Mouse (Mus musculus) left cerebral cortex, adult 18-20 months (tissue): ENCODE data around the gene Fbxo27. TPM values are rescaled to one million over a fixed set of nuclear protein-coding genes. Genes with fewer than 3 reads are reported as not detected.

Experiments
- DNase-seq, 2 experiments: peaks; one replicate each; pipeline ENCODE4 v3.0.0; 2021 to 2022; ENCODE audit warnings: low spot score in 2 of 2, mixed read lengths in 1 of 2
- total RNA-seq, 2 experiments: library from RNA; stranded (reverse); gene quantifications; 2 replicates each; pipeline ENCODE4 v1.2.3; 2021

Gene Fbxo27
- total RNA-seq, 2 experiments from 2014 or later: 24.6 TPM

DNA sequence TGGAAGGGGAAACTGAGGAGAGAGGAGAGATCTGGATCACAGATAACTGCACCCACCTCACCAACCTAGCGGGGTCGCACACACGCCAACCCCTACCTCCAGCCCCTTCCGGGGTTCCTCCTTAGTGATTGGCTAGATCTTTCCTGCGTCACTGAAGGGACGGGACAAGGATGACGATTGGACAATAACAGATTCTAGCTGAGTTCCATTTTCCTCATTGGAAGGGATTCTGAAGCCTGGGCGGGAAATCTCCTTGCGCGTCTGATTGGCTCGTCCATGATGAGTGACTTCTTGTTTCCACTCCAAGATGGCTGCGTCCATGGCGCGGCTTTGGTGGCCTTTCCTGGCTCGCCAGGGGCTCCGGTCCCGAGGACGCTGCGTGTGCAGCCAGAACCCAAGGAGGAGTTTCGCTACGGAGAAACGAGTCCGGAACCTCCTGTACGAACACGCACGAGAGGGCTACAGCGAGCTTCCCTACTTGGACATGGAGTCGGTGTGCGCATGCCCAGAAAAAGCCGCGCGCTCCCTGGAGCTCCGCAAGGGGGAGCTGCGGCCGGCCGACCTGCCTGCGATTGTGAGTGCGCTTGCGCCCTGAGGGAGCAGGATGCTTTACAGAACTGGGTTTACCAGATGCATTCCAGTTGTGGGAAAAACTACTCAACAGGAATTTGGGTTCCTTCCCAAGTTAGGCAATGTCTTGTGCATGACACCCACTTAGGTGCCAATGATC lies 49.2 kb downstream of the Fbxo27 start, which contains the start of the genes Mrps12 and Sars2:
Gene Mrps12, minus strand, starts transcription at position 112 of the 730 bp plus-strand sequence.
Gene Sars2, plus strand, starts transcription at position 284 of the 730 bp plus-strand sequence.
- DNase-seq: peak; percentile 89 to 96

Other genes with a start within 250 kb of the Fbxo27 start
- 10 to 100 TPM; 93.0 to 96.9 TPM for gene Lrfn1, start 240.9 kb upstream of the Fbxo27 start, total RNA-seq
- gene Ifnl2, start 182.4 kb upstream of the Fbxo27 start, total RNA-seq: not detected
- not detected for gene Ifnl3, start 170.0 kb upstream of the Fbxo27 start, total RNA-seq
- gene Sycn, start 152.0 kb upstream of the Fbxo27 start, total RNA-seq: not detected
- under 1 TPM in 1 of 2 experiments, not detected in 1; 0.28 TPM for gene Nccrp1, start 145.6 kb upstream of the Fbxo27 start, total RNA-seq
- 10 to 100 TPM; 67.8 to 80.1 TPM for gene Samd4b, start 94.7 kb upstream of the Fbxo27 start, total RNA-seq
- gene Pak4, start 94.7 kb upstream of the Fbxo27 start, total RNA-seq: 1 to 10 TPM; 8.6 to 8.8 TPM
- 1 to 10 TPM; 2.2 to 2.4 TPM for gene Acp7, start 61.5 kb upstream of the Fbxo27 start, total RNA-seq
- gene Fbxo17, start 24.0 kb downstream of the Fbxo27 start, total RNA-seq: 1 to 10 TPM; 1.9 to 2.3 TPM
- 10 to 100 TPM; 62.8 to 71.0 TPM for gene Mrps12, start 49.0 kb downstream of the Fbxo27 start, total RNA-seq
- 10 to 100 TPM; 11.0 to 11.6 TPM for gene Sars2, start 49.1 kb downstream of the Fbxo27 start, total RNA-seq
- gene Ccer2, start 63.3 kb downstream of the Fbxo27 start, total RNA-seq: 1 to 10 TPM; 1.1 to 2.9 TPM
- 100 to 1,000 TPM; 120 to 122 TPM for gene Sirt2, start 73.9 kb downstream of the Fbxo27 start, total RNA-seq
- 10 to 100 TPM; 35.0 to 38.6 TPM for gene Nfkbib, start 74.7 kb downstream of the Fbxo27 start, total RNA-seq
- gene Rinl, start 96.1 kb downstream of the Fbxo27 start, total RNA-seq: 1 to 10 TPM; 2.1 to 3.9 TPM
- gene Hnrnpl, start 115.7 kb downstream of the Fbxo27 start, total RNA-seq: 100 to 1,000 TPM; 427 to 456 TPM
- gene Ech1, start 132.4 kb downstream of the Fbxo27 start, total RNA-seq: 10 to 100 TPM; 53.5 to 56.6 TPM
- 1 to 10 TPM; 1.9 to 2.4 TPM for gene Lgals4, start 141.0 kb downstream of the Fbxo27 start, total RNA-seq
- under 1 TPM in 1 of 2 experiments, not detected in 1; 0.74 TPM for gene Lgals7, start 171.0 kb downstream of the Fbxo27 start, total RNA-seq
- gene Capn12, start 188.6 kb downstream of the Fbxo27 start, total RNA-seq: under 1 TPM; 0.61 to 0.95 TPM